Mouse (Mus musculus): ENCODE measurements around the gene Olfr39. TPM values are rescaled to one million over a fixed set of nuclear protein-coding genes. Genes with fewer than 3 reads are reported as not detected.
"Not testable (repeated sequence)": the region's sequence is repeated elsewhere in the genome, so short reads cannot be mapped to it uniquely, and the experiment has no call there.

Olfr39 gene
- polyA plus RNA-seq (2016; fragmentation: Nextera tagmentation; extraction: Ambion mirVana): not detected in 2 replicates

DNA sequence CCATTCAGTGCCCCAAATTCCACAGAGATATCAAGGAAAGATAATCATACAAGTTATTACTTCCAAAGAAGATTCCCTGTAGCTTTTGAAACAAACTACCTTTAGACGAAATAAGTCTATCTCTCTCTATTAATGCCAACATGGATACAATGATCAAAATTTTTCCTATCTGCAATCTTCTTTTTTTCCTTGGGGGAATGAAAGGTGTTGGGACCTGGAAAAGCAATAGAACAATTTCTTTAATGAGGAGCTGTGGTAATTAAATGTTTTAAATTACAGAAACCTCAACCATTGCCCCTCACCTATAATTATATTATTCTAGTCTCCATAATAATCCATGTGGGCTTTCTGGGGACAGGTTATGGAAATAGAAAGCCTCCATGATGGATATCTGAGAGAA, at the start of gene Olfr39:
Gene Olfr39, plus strand, starts transcription at position 301 of the 400 bp plus-strand sequence.
- no peak for ATAC-seq (ENCODE audit: insufficient number of reproducible peaks, insufficient read depth, low FRiP score, low TSS enrichment)
- Histone ChIP-seq H3K36me3 (no peaks in the 10 kb centered on the region), H3K4me1 (no peaks in the 10 kb centered on the region), H3K27ac (no peak within 1 kb of the TSS), H3K27me3 (no peaks in the 10 kb centered on the region), H3K9me3 (no peaks in the 10 kb centered on the region), H3K4me2 (replicated peaks) (no peak within 1 kb of the TSS), H3K9ac (no peak within 1 kb of the TSS), H3K4me3 (no peak within 1 kb of the TSS)
- WGBS: 86% methylated on average over 1 of the region's 1 CpGs

DNA sequence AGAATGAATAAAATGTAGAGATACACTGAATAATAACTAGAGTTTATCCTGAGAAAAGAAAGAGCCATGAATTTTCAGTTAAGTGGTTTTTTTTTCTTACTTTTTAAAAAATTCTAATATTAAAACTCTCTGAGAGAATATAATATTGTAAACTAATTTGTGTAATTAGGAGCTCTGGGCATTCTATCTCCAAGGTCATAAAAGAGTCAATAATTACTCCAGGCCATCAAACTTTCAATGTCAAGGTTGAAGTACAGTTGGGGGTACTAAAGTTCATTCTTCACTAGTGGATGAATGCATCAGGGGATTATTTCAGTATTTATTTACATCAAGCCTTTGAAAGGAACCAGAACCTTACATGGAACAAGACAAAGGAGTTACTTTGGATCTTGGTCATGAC, 45.3 kb upstream of the Olfr39 start, which contains the start of gene Olfr872:
Gene Olfr872, plus strand, starts transcription at position 301 of the 400 bp plus-strand sequence.
- H3K9me3 ChIP-seq: peaks cover 3% of the 10 kb centered on the region; the same call in 1 of the 2 replicates
- H3K9ac ChIP-seq: no peak within 1 kb of the TSS
- no peak within 1 kb of the TSS for H3K27ac ChIP-seq
- ATAC-seq (ENCODE audit: insufficient number of reproducible peaks, insufficient read depth, low FRiP score, low TSS enrichment): no peak
- no peak within 1 kb of the TSS for H3K4me3 ChIP-seq
- H3K36me3 ChIP-seq: no peaks in the 10 kb centered on the region
- no peak within 1 kb of the TSS for H3K4me2 ChIP-seq (replicated peaks)
- H3K4me1 ChIP-seq: no peaks in the 10 kb centered on the region
- no peaks in the 10 kb centered on the region for H3K27me3 ChIP-seq

DNA sequence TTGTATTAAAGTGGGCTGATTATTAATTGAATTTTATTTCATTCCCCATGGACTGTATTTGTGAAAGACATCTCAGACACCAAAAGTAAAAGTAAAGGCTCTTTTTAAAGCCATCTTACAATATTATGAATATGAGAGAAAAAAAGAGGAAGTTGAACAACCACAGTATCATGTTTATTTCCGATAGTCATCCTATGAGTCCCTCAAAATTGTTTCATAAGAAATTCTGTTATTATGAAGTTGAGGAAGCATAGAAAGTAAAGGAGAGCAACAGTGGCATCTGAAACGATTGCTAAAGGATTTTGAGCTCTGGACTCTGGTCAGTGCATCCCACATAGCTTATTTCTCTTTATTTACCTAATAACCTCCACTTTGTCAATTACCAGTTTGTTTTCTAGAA, 44.8 kb upstream of the Olfr39 start:
- peaks cover 3% of the 10 kb centered on the region; the same call in 1 of the 2 replicates for H3K9me3 ChIP-seq
- H3K27ac ChIP-seq: no peak overlapping the region
- no peaks in the 10 kb centered on the region for H3K4me1 ChIP-seq
- H3K9ac ChIP-seq: no peak overlapping the region
- H3K27me3 ChIP-seq: no peaks in the 10 kb centered on the region
- no peak overlapping the region for H3K4me2 ChIP-seq (replicated peaks)
- H3K4me3 ChIP-seq: no peak overlapping the region
- H3K36me3 ChIP-seq: no peaks in the 10 kb centered on the region
- ATAC-seq (ENCODE audit: insufficient number of reproducible peaks, insufficient read depth, low FRiP score, low TSS enrichment): no peak
- 67% methylated on average over 2 of the region's 2 CpGs for WGBS

DNA sequence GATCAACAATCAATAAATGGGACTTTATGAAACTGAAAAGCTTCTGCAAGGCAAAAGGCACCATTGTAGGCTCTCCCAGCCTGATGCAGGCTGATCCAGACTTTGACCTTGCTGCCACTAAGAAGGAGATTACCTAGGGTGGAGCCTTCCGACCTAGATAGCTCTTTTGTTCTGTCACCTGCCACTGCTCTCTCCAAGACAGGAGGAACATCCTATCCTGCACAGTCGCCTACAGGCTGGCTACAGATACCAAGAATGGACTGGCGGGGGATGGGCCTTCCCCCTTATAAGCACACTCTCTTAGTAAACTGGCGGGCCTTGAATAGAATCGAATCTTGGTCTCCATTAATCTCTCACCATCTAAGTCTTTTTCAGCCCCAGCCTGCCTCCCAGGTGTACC, 13.4 kb downstream of the Olfr39 start:
- not testable (repeated sequence) for H3K27ac ChIP-seq; H3K9ac ChIP-seq; H3K4me2 ChIP-seq (replicated peaks); H3K4me1 ChIP-seq; H3K4me3 ChIP-seq; H3K27me3 ChIP-seq; ATAC-seq (ENCODE audit: insufficient number of reproducible peaks, insufficient read depth, low FRiP score, low TSS enrichment); H3K36me3 ChIP-seq; H3K9me3 ChIP-seq
- WGBS: 81% methylated on average over 5 of the region's 5 CpGs

DNA sequence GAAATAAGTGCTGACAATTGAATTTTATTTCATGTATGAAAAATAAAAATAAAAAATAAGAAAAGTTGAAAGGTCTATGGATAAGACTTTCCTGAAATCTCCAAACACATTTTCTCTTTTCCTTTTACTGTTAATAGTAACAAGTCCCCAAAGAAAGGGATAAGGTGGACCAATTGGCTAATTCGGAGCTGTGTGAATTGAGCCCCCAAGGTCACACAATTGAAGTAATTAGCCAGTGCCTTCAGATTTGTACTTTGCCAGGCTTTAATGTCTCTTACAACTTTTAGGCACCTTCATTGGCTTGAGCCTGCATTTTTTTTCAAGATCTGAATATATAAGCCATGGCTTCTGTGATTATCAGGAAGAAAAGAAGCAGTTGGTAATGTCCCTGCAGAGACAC, 16.1 kb downstream of the Olfr39 start, which contains the start of gene Olfr873:
Gene Olfr873, plus strand, starts transcription at position 301 of the 400 bp plus-strand sequence.
- H3K9ac ChIP-seq: no peak within 1 kb of the TSS
- 71% methylated on average over 1 of the region's 1 CpGs for WGBS

DNA sequence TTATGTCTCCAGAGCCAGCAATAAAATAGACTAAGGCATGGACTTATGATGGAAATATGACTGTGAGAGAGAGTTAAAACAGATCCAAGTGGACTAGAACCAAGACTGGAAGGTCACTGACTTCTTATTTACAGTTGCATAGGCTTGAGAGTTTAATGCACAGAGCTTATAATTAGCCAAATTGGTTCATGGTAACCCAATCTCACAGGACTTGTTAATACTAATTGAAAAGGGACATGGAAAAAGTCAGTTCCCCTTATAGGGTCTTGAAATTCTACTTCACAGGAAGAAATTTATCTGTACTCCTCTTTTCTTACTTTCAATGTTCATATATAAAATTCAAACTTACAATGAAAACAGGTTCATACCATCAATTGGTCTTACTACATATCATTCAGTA, 53.8 kb downstream of the Olfr39 start, which contains the start of gene Olfr18:
Gene Olfr18, minus strand, starts transcription at position 101 of the 400 bp plus-strand sequence.
- Histone ChIP-seq H3K4me1 (no peaks in the 10 kb centered on the region), H3K27me3 (no peaks in the 10 kb centered on the region), H3K27ac (no peak within 1 kb of the TSS), H3K4me2 (replicated peaks) (no peak within 1 kb of the TSS), H3K36me3 (no peaks in the 10 kb centered on the region), H3K9ac (no peak within 1 kb of the TSS), H3K9me3 (no peaks in the 10 kb centered on the region), H3K4me3 (no peak within 1 kb of the TSS)
- no peak for ATAC-seq (ENCODE audit: insufficient number of reproducible peaks, insufficient read depth, low FRiP score, low TSS enrichment)

More for the DNA sequence above, 16.1 kb downstream of the Olfr39 start, which contains the start of gene Olfr873:
- H3K27ac ChIP-seq: no peak within 1 kb of the TSS
- no peak for ATAC-seq (ENCODE audit: insufficient number of reproducible peaks, insufficient read depth, low FRiP score, low TSS enrichment)
- H3K27me3 ChIP-seq: no peaks in the 10 kb centered on the region
- no peaks in the 10 kb centered on the region for H3K4me1 ChIP-seq
- no peaks in the 10 kb centered on the region for H3K36me3 ChIP-seq
- H3K4me2 ChIP-seq (replicated peaks): no peak within 1 kb of the TSS
- H3K9me3 ChIP-seq: no peaks in the 10 kb centered on the region
- H3K4me3 ChIP-seq: no peak within 1 kb of the TSS

Other genes starting within 250 kb of the Olfr39 start
- not detected in 2 replicates for gene Olfr867, start 224.8 kb upstream of the Olfr39 start, polyA plus RNA-seq (2016; fragmentation: Nextera tagmentation; extraction: Ambion mirVana)
- gene Olfr868, start 183.7 kb upstream of the Olfr39 start, polyA plus RNA-seq (2016; fragmentation: Nextera tagmentation; extraction: Ambion mirVana): not detected in 2 replicates
- gene Olfr869, start 153.3 kb upstream of the Olfr39 start, polyA plus RNA-seq (2016; fragmentation: Nextera tagmentation; extraction: Ambion mirVana): not detected in 2 replicates
- gene Olfr870, start 108.3 kb upstream of the Olfr39 start, polyA plus RNA-seq (2016; fragmentation: Nextera tagmentation; extraction: Ambion mirVana): not detected in 2 replicates
- not detected in 2 replicates for gene Olfr871, start 70.1 kb upstream of the Olfr39 start, polyA plus RNA-seq (2016; fragmentation: Nextera tagmentation; extraction: Ambion mirVana)
- gene Olfr872, start 45.2 kb upstream of the Olfr39 start, polyA plus RNA-seq (2016; fragmentation: Nextera tagmentation; extraction: Ambion mirVana): not detected in 2 replicates
- not detected in 2 replicates for gene Olfr873, start 16.2 kb downstream of the Olfr39 start, polyA plus RNA-seq (2016; fragmentation: Nextera tagmentation; extraction: Ambion mirVana)
- gene Olfr18, start 53.7 kb downstream of the Olfr39 start, polyA plus RNA-seq (2016; fragmentation: Nextera tagmentation; extraction: Ambion mirVana): not detected in 2 replicates
- gene Zfp560, start 102.8 kb downstream of the Olfr39 start, polyA plus RNA-seq (2016; fragmentation: Nextera tagmentation; extraction: Ambion mirVana): 34.2 and 36.7 TPM in 2 replicates
- gene Zfp26, start 177.8 kb downstream of the Olfr39 start, polyA plus RNA-seq (2016; fragmentation: Nextera tagmentation; extraction: Ambion mirVana): 28.2 and 33.9 TPM in 2 replicates
- 24.2 and 24.9 TPM in 2 replicates for gene Zfp426, start 210.4 kb downstream of the Olfr39 start, polyA plus RNA-seq (2016; fragmentation: Nextera tagmentation; extraction: Ambion mirVana)
- gene Zfp266, start 239.1 kb downstream of the Olfr39 start, polyA plus RNA-seq (2016; fragmentation: Nextera tagmentation; extraction: Ambion mirVana): 167 and 171 TPM in 2 replicates